Mouse (Mus musculus) Patski (cell line): ENCODE data around the gene Gm28047. TPM values are rescaled to one million over a fixed set of nuclear protein-coding genes. Genes with fewer than 3 reads are reported as not detected.
A peak's percentile ranks its signal among the peaks of the same experiment; 100 is the strongest.

Experiments used
- ATAC-seq: fragments of 100-300 bp; one replicate; pipeline ENCODE4 v1.8.0; 2021
- CTCF ChIA-PET: fragments of 350-600 bp; sonication (Branson Sonifier 250); formaldehyde crosslinking; loops from one replicate; lab custom pipeline; 2022; ENCODE audit warnings: inconsistent platforms; lab: Charles Lee
- POLR2A ChIA-PET: fragments of 350-600 bp; sonication (Branson Sonifier 250); formaldehyde crosslinking; loops from one replicate; lab custom pipeline; 2022; ENCODE audit warnings: antibody characterized with exemption, inconsistent platforms; lab: Charles Lee
- DNase-seq: peaks from one replicate; pipeline ENCODE4 v3.0.0-alpha.2; 2011; ENCODE audit warnings: low read depth, low spot score
- H3K27me3 ChIP-seq: fragments of 371-371 bp; one replicate; pipeline ENCODE4 v1.5.1; 2021
- CTCF ChIP-seq: fragments of 100-300 bp; IDR thresholded peaks from one replicate; pipeline ENCODE4 v1.5.1; 2021
- in situ Hi-C: fragments of 300-500 bp; cut with MboI; formaldehyde crosslinking; loops from 3 replicates; pipeline ENCODE4 v1.11.1; 2018; ENCODE audit warnings: low pct_unique_long_range_greater_than_20kb, mixed read lengths
- polyA plus RNA-seq: library from polyadenylated mRNA; unstranded; gene quantifications from one replicate; pipeline ENCODE4 v1.2.3, GENCODE M21; 2021

Gene Gm28047
- polyA plus RNA-seq, 1 experiment from 2014 or later, result not detected

DNA sequence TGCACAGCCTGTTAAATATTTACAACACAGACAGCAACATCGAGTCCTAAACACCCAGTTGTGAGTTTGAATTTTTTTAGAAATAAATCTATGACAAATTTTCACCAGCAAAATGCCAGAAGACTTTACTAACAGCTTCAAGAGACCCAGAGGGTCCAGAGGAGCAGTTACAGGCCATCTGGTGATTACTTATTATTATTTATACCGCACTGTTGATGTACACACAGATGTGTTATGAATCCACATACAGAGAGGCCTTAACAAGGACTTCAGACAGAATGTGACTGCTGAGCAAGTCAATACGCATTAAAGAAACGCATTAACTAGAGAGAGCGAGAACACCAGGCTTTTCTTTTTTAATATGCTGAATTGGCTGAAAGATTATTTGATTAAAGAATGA is 39.4 kb downstream of the Gm28047 start:
- POLR2A ChIA-PET, result no interaction called here
- no peak for TF ChIP-seq CTCF
- H3K27me3 ChIP-seq, result no peaks in the 10 kb centered on the region
- in situ Hi-C loops, result no loop called here
- DNase-seq, result no peak
- ATAC-seq, result no peak
- CTCF ChIA-PET, result no interaction called here

DNA sequence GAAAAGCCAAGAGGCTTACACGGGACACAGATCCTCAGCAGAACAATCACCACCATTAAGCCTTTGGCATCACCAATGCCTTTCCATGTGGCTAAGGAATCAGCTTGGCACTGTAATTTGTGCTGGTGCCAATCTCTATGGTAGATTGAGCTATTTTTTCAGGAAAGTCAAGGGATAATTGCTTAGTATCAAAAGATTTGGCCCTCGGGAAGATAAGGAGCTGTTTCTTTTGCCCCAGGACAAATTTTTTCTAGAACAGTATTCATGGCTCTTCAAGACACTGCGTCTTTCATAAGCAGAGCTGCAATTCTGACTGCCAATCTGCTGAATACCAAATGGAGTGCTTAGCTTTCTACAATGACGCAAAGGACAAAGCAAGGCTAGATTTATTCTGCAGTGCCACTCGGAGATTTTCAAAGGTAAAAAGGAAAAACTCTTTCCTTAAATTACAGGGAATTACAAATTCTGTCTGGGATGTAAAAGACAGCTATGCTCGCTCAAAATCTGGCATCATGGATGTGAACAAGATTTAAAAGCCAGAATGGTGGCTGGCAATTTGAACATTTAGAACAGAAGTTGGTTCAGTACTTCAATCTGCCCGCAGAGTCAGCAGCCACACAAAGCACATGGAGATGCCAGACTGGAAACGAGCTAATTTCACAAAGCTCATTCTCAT is 41.0 kb downstream of the Gm28047 start:
- ATAC-seq (no peak), DNase-seq (no peak)
- in situ Hi-C loops, result no loop called here
- no peak for TF ChIP-seq CTCF
- POLR2A ChIA-PET, result interaction anchor here (0.7 kb wide), 1 partner anchor 24 kb away, joined by 7 read pairs; no protein-coding TSS in a partner anchor
- CTCF ChIA-PET, result interaction anchor here (0.9 to 1.8 kb wide), 2 partner anchors 10 kb away, joined by 4 to 8 read pairs; no protein-coding TSS in a partner anchor
- H3K27me3 ChIP-seq, result no peaks in the 10 kb centered on the region

DNA sequence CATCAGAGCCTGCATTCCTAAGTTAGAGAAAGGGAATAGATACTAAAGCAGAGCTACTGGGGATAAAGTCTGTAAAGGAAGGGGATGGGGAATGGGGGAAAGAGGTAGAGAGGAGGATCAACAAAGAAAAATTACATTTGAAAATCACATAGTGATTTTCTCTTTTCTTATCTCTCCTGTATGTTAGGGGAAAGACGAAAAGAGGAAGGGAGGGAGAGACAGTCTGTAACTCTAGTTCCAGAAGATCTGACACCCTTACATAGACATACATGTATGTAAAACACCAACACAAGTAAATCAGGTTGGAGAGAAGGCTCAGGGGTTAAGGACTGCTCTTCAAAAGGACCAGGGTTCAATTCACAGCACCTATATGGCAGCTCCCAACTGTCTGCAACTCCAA is 43.7 kb downstream of the Gm28047 start:
- ATAC-seq, result no peak
- no peaks in the 10 kb centered on the region for H3K27me3 ChIP-seq
- ChIA-PET POLR2A (interaction anchor here (0.7 kb wide), 1 partner anchor 56 kb away, joined by 3 read pairs; no protein-coding TSS in a partner anchor), CTCF (no interaction called here)
- in situ Hi-C loops, result no loop called here
- no peak for TF ChIP-seq CTCF
- DNase-seq, result no peak

DNA sequence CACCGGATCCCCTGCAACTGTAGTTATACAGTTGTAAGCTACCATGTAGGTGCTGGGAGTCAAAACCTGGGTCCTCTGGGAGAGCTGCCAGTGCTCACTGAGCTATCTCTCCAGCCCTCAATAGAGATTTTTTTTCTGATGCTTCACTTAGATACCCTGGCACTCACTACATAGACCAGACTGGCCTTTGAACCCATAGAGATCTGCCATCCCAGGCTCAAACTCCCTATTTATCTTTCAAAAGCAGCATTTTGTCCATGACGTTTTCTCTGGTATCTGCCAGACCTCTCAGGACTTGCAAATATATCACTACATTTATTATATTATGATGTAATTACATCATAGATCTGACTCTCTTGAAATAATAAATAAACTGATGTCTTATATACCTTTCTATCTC is 46.5 kb downstream of the Gm28047 start:
- ChIA-PET CTCF (no interaction called here), POLR2A (no interaction called here)
- no peaks in the 10 kb centered on the region for H3K27me3 ChIP-seq
- ATAC-seq (no peak), DNase-seq (no peak)
- no peak for TF ChIP-seq CTCF
- in situ Hi-C loops, result no loop called here

DNA sequence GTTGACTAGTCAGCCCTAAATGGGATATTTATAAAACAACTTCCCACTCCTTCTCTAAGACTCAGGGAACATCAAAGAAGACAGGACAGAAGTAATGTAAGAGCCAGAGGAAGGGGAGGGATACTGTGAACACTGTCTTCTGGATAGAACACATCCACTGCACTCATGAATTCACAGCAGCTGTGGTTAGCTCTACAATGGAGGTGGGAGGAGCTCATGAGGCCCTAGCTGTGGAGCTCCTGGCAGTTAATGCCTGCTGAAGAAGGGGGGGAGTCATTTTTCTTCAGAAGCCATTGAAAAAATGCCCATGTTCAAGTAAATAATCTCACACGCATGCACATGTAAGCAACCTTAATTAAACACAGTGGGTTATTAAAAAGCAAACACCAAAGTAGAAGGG is 47.9 kb downstream of the Gm28047 start:
- POLR2A ChIA-PET, result no interaction called here
- DNase-seq (no peak), ATAC-seq (no peak)
- CTCF ChIA-PET, result no interaction called here
- H3K27me3 ChIP-seq, result no peaks in the 10 kb centered on the region
- no peak for TF ChIP-seq CTCF
- in situ Hi-C loops, result no loop called here

DNA sequence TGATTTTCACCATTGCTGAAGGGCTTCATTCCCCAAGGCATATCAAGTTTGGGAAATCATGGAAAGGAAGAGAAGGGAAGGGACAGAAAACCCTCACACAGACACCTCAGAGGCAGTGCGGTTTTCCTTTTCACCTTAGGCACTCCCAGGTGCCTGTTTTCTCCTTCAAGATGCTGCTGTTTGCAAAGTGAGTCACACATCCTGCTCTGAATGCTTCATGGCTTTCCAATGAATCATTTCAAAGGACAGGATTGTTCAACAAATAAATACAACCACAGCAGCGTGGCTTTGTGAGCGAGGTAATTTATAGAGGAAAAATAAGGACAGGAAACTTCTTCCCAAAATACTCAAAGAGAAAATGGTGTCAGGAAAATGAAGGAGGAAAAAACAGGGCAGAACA is 52.8 kb downstream of the Gm28047 start:
- in situ Hi-C loops, result no loop called here
- ATAC-seq, result peak; percentile 74
- TF ChIP-seq CTCF, result no peak
- POLR2A ChIA-PET, result no interaction called here
- H3K27me3 ChIP-seq, result no peaks in the 10 kb centered on the region
- CTCF ChIA-PET, result interaction anchor here (1.4 kb wide), 1 partner anchor 12 kb away, joined by 3 read pairs; no protein-coding TSS in a partner anchor
- DNase-seq, result peak; percentile 46

DNA sequence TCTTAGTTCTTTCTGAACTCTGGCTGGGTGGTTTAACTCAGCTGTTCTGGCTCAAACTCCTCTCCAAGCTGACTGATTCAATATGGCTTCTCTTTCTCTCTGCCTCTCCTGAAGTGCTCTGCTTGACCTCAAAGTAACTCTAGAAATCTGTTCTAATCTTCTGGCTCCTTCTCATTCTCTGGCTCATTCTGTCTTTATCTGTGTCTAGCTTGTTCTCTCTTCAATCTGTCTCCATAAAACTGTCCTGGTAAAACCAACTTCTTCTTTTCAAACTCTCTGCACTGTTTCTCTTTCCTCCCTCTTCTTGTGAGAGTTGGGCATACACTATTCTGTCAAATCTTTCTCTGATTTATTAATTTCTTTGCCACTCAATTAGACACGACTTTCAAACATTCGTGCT is 57.0 kb downstream of the Gm28047 start:
- ATAC-seq (no peak), DNase-seq (no peak)
- in situ Hi-C loops, result no loop called here
- no peak for TF ChIP-seq CTCF
- ChIA-PET POLR2A (no interaction called here), CTCF (interaction anchor here (0.6 kb wide), 1 partner anchor 38 kb away, joined by 3 read pairs; no protein-coding TSS in a partner anchor)
- H3K27me3 ChIP-seq, result no peaks in the 10 kb centered on the region

DNA sequence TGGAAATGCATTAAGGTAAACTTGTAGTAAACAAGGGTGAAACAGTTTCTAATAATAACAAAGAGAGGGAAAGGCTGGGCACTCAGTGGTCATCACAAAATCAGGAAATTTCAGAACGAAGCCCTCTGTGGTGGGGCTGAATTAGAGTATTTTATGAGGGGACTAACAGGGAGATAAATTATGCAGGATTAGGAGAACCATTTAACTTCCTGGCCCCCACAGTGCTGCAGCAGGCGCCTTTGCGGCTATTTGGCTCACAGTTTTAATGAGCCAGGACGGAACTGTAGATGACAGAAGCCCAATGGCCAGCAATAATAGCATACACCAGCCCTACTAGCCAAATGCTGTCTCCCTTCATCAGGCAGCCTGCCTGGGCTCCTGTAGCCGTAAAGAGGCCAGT is 61.2 kb downstream of the Gm28047 start:
- CTCF ChIA-PET, result no interaction called here
- POLR2A ChIA-PET, result no interaction called here
- in situ Hi-C loops, result no loop called here
- ATAC-seq (no peak), DNase-seq (no peak)
- H3K27me3 ChIP-seq, result no peaks in the 10 kb centered on the region
- TF ChIP-seq CTCF, result no peak

DNA sequence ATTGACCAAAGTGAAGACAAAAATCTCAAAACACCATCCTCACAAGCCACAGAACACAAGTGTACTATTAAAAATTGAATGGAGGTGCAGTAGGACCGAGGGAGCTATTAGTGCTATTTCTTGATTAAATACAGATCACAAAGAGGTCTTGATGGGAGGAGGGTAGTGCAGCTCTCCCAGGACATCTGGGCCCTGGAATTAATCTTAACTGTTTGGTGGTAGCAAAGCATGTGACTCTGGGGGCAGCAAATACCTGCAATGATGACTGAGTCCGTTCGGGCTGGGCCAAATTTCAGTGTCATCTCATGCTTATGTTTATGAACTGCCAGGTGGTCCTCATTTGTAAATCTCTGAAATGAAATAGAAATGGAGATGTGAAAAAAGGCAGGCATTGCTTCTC is 61.8 kb downstream of the Gm28047 start:
- ChIA-PET CTCF (no interaction called here), POLR2A (no interaction called here)
- in situ Hi-C loops, result no loop called here
- DNase-seq (no peak), ATAC-seq (no peak)
- H3K27me3 ChIP-seq, result no peaks in the 10 kb centered on the region
- no peak for TF ChIP-seq CTCF

DNA sequence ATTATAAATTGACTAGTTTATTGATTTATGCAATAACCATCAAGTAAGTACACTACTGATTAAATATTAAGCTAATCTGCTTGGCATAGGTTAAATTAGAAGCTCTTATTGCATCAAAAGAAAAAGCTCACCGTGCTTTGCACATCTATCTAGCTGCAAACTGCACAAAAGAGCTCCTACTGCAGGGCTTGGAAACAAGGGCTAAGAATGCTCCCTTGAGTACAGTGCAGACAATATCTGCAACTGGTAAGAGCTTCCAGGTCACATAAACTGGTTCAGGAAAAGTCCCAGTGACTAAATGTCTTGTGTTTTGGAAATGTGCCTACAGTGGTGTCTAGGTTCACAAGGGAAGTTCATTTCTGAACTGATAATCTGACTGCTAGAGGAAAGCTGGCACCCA is 62.4 kb downstream of the Gm28047 start:
- CTCF ChIA-PET, result no interaction called here
- POLR2A ChIA-PET, result no interaction called here
- no peak for DNase-seq
- H3K27me3 ChIP-seq, result no peaks in the 10 kb centered on the region
- no peak for TF ChIP-seq CTCF
- in situ Hi-C loops, result no loop called here
- no peak for ATAC-seq

DNA sequence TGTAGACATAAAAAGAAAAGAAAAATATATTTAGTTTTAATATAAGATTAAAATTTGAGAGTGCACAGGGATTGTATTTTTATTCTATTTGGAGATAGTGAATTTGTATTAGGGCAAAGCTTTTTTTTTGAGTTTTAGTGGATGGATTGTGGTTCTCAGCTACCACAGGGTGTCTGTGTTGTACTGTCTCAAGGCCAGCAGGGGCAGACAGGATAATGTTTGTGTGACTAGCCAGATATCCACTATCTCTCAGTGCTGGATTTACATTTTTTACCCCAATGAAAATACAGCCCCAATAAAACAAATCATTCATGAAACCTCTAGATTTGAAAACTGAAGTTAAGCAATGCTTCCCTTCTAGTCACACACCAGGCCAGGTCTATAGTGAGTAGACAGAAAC is 67.3 kb downstream of the Gm28047 start:
- no peak for DNase-seq
- CTCF ChIA-PET, result interaction anchor here (1.1 to 1.3 kb wide), 2 partner anchors 16 to 33 kb away, joined by 3 to 4 read pairs; partner anchors contain the start of gene Npff
- in situ Hi-C loops, result loop anchor here (10.0 kb wide), 1 partner anchor 107 kb away; no protein-coding TSS in a partner anchor
- ATAC-seq, result no peak
- no peaks in the 10 kb centered on the region for H3K27me3 ChIP-seq
- POLR2A ChIA-PET, result no interaction called here
- peak; percentile 13 for TF ChIP-seq CTCF
